ENCODE assay signal across 9 mouse cellular contexts in genomic region chr4:123667260-123667867, GRCm38 (mm10). TPM values are rescaled to one million over a fixed set of nuclear protein-coding genes. Genes with fewer than 3 reads are reported as not detected.
DNase-seq lines count a peak whose midpoint lies in the region; ATAC-seq and TF ChIP-seq lines count a peak whose summit lies in the region.
"Had no signal": no experiment of that assay in that cellular context is flagged by ENCODE, and none has a peak within 500 bp of the region (broad histone marks: within the 10 kb centered on the region; RNA-seq: fewer than 3 reads in every experiment).

No protein-coding gene starts in this region.

- H3K9me3 ChIP-seq in ES-E14 (ENCODE audit: control insufficient read depth, insufficient read depth, low read depth, low read length): no peaks in the 10 kb centered on the region
- H3K9me3 ChIP-seq in heart, embryonic 15.5 days (replicated peaks): no peaks in the 10 kb centered on the region
- H3K9me3 ChIP-seq: megakaryocyte, embryonic 14.5 days had no signal

- TF ChIP-seq POLR2A in lung, adult 2 months (IDR thresholded peaks at IDR 0.05; ENCODE audit: borderline replicate concordance, extremely low read depth, low read depth, low read length): no peak

- in situ Hi-C loops in ES-E14 (cut with MboI; ENCODE audit: low sequenced_read_pairs in 2 of 2, unreplicated experiment in 2 of 2): no loop called here

- H3K27ac ChIP-seq in ES-E14 (ENCODE audit: insufficient read depth, low read depth, low read length, poor library complexity, severe bottlenecking): peak overlapping the region; percentile 94; the same call in 1 of the 2 replicates
- peak overlapping the region; percentile 13; the same call in 1 of the 2 replicates for H3K27ac ChIP-seq in heart, embryonic 15.5 days

- no peak for ATAC-seq in heart, embryonic 15.5 days (replicated peaks; ENCODE audit: insufficient number of reproducible peaks, insufficient read depth, low FRiP score, low read depth)

- H3K4me2 ChIP-seq in heart, embryonic 15.5 days: no peak overlapping the region

- H3K4me1 ChIP-seq in ES-E14 (ENCODE audit: control insufficient read depth in 2 of 2, insufficient read depth in 2 of 2, low read length in 2 of 2, poor library complexity in 1 of 2): peaks cover 13 to 26% of the 10 kb centered on the region in 2 experiments
- H3K4me1 ChIP-seq in heart, embryonic 15.5 days (replicated peaks): peaks cover 34% of the 10 kb centered on the region
- peaks cover 4% of the 10 kb centered on the region; the same call in 1 of the 2 replicates for H3K4me1 ChIP-seq in lung, adult 2 months (ENCODE audit: control insufficient read depth, insufficient read depth, low read length)

- peak overlapping the region; percentile 36; the same call in 1 of the 2 replicates for H3K9ac ChIP-seq in ES-E14 (ENCODE audit: insufficient read depth, low read depth, low read length, poor library complexity, severe bottlenecking)
- H3K9ac ChIP-seq in heart, embryonic 15.5 days: no peak overlapping the region

- no peaks in the 10 kb centered on the region for H3K36me3 ChIP-seq in ES-E14 (ENCODE audit: control insufficient read depth, insufficient read depth, low read length, poor library complexity, severe bottlenecking)
- no peaks in the 10 kb centered on the region for H3K36me3 ChIP-seq in heart, embryonic 15.5 days

- 45% methylated on average over 1 of the region's 1 CpGs for WGBS in heart, embryonic 15.5 days
- 13% methylated on average over 1 of the region's 1 CpGs for WGBS in lung, adult 2 months

- peak; percentile 91 for DNase-seq in ES-E14 (ENCODE audit: low read depth, low spot score)
- peak; percentile 75 for DNase-seq in brain, embryonic 18.5 days (ENCODE audit: low read depth, low spot score)
- DNase-seq in fibroblast of lung, adult 2 months (ENCODE audit: low read depth): peak; percentile 77
- DNase-seq in layer of hippocampus, adult 11-12 months (ENCODE audit: low spot score): peak; percentile 91
- peak; percentile 78 for DNase-seq in lung, adult 2 months
- peak; percentile 57 for DNase-seq in ovary, postnatal 10 days (ENCODE audit: low spot score)
- DNase-seq in thymus, postnatal 25 days: peak; percentile 66

- no peaks in the 10 kb centered on the region for H3K27me3 ChIP-seq in heart, embryonic 15.5 days

- peak; percentile 75 for TF ChIP-seq CTCF in lung, adult 2 months (IDR thresholded peaks at IDR 0.05; ENCODE audit: insufficient read depth, low read length)

- peak overlapping the region; percentile 20 to 32 for H3K4me3 ChIP-seq in ES-E14 (ENCODE audit: insufficient read depth in 1 of 2, low read depth in 1 of 2, low read length in 2 of 2, poor library complexity in 1 of 2, severe bottlenecking in 1 of 2)
- H3K4me3 ChIP-seq in heart, embryonic 15.5 days: no peak overlapping the region
- H3K4me3 ChIP-seq in lung, adult 2 months (replicated peaks; ENCODE audit: extremely low read depth, low read depth, low read length): no peak overlapping the region

TF ChIP-seq in ES-E14, 5 proteins besides CTCF, POLR2A, EP300 and RAD21:
- TF ChIP-seq MAFK (IDR thresholded peaks at IDR 0.05; ENCODE audit: insufficient read depth, low read depth, low read length): 0 out of 2 replicates have a peak, but pooled peaks have one; percentile 22
- TF ChIP-seq ZC3H11A (IDR thresholded peaks at IDR 0.05; ENCODE audit: borderline replicate concordance, low read depth, low read length): peak; percentile 98
- peak; percentile 71; the same call in 1 of the 2 replicates for TF ChIP-seq CHD2 (IDR thresholded peaks at IDR 0.05; ENCODE audit: low read depth, low read length)
- no peak for TF ChIP-seq HCFC1 (IDR thresholded peaks at IDR 0.05; ENCODE audit: borderline replicate concordance, insufficient read depth, low read length)
- 0 out of 2 replicates have a peak, but pooled peaks have one; percentile 17 for TF ChIP-seq ZNF384 (IDR thresholded peaks at IDR 0.05; ENCODE audit: low read depth, low read length)

RNA-seq across cellular contexts. Expression of gene Macf1, which starts 16.8 kb away (rescaled TPM):
- 277 and 354 TPM in 2 replicates for total RNA-seq in ES-E14 (2012; rRNA removed)
- polyA plus RNA-seq in heart, embryonic 15.5 days (2015; fragmentation: Nextera tagmentation; extraction: Ambion mirVana): 51.0 and 51.1 TPM in 2 replicates
- 216 and 249 TPM in 2 replicates for polyA plus RNA-seq in lung, adult 2 months (2012; rRNA removed)

RNA-seq across cellular contexts. Expression of gene Ndufs5, which starts 50.6 kb away (rescaled TPM):
- total RNA-seq in ES-E14 (2012; rRNA removed): 72.8 and 92.9 TPM in 2 replicates
- 423 and 551 TPM in 2 replicates for polyA plus RNA-seq in heart, embryonic 15.5 days (2015; fragmentation: Nextera tagmentation; extraction: Ambion mirVana)
- 24.3 and 54.2 TPM in 2 replicates for polyA plus RNA-seq in lung, adult 2 months (2012; rRNA removed)

Comparison
In these comparisons a context has a peak if more than half of its experiments do, and no peak if none do; other contexts are left out.
1. H3K4me3 ChIP-seq: peak in ES-E14 (2 of 2); none in heart, embryonic 15.5 days (single experiment) and lung, adult 2 months (single experiment).
2. Peak in every context shown above with its lines, with median percentiles within 50 percentile points of each other: DNase-seq.